Mouse (Mus musculus): Measurements from ENCODE around the gene Allc. TPM values are rescaled to one million over a fixed set of nuclear protein-coding genes. Genes with fewer than 3 reads are reported as not detected.

The Allc gene
- total and polyA plus RNA-seq, 3 experiments: 0.85 to 2.2 TPM; not detected in 1

GRCm38 (mm10) chr12:28551775-28552174 is 30.5 kb downstream of the Allc start:
- no peak for DNase-seq (ENCODE audit: low read depth, low spot score)
- no peaks in the 10 kb centered on the region for H3K4me1 ChIP-seq (ENCODE audit: control insufficient read depth in 1 of 2, insufficient read depth in 2 of 2, low read length in 2 of 2)

GRCm38 (mm10) chr12:28548887-28549286 is 33.4 kb downstream of the Allc start:
- Histone ChIP-seq H3K4me3 (ENCODE audit: control insufficient read depth in 1 of 2, insufficient read depth in 1 of 2, low read depth in 2 of 2, low read length in 2 of 2) (no peak overlapping the region), H3K27me3 (ENCODE audit: control insufficient read depth in 1 of 2, insufficient read depth in 2 of 2, low read length in 2 of 2) (no peaks in the 10 kb centered on the region), H3K9ac (ENCODE audit: control insufficient read depth, low read depth, low read length, poor library complexity, severe bottlenecking) (no peak overlapping the region), H3K4me1 (ENCODE audit: control insufficient read depth in 1 of 2, insufficient read depth in 2 of 2, low read length in 2 of 2) (no peaks in the 10 kb centered on the region), H3K79me2 (ENCODE audit: control insufficient read depth, insufficient read depth, low read length, poor library complexity) (no peaks in the 10 kb centered on the region), H3K36me3 (ENCODE audit: control insufficient read depth in 1 of 2, insufficient read depth in 2 of 2, low read length in 2 of 2) (no peaks in the 10 kb centered on the region), H3K9me3 (replicated peaks; ENCODE audit: insufficient read depth, low read length) (no peaks in the 10 kb centered on the region), H3K27ac (ENCODE audit: control insufficient read depth, low read depth, low read length) (no peak overlapping the region)
- no peak for TF ChIP-seq MYB (IDR thresholded peaks at IDR 0.05; ENCODE audit: low read depth, low read length)
- no peak for TF ChIP-seq NELFE (IDR thresholded peaks at IDR 0.05; ENCODE audit: low read depth, low read length)
- TF ChIP-seq MYC (IDR thresholded peaks at IDR 0.05; ENCODE audit: low read depth, low read length): no peak
- no peak for TF ChIP-seq EP300 (IDR thresholded peaks at IDR 0.05; ENCODE audit: low read depth in 1 of 2, low read length in 2 of 2)
- DNase-seq (ENCODE audit: low read depth, low spot score): no peak

More at GRCm38 (mm10) chr12:28551775-28552174, 30.5 kb downstream of the Allc start:
- no peak for TF ChIP-seq POLR2AphosphoS5 (IDR thresholded peaks at IDR 0.05; ENCODE audit: borderline replicate concordance, low read depth, low read length)
- no peak for TF ChIP-seq TBP (IDR thresholded peaks at IDR 0.05; ENCODE audit: low read depth, low read length)
- TF ChIP-seq MAX (IDR thresholded peaks at IDR 0.05; ENCODE audit: low read length): no peak
- no peak for TF ChIP-seq NELFE (IDR thresholded peaks at IDR 0.05; ENCODE audit: low read depth, low read length)
- no peak for TF ChIP-seq TCF12 (IDR thresholded peaks at IDR 0.05; ENCODE audit: low read depth, low read length)
- no peak for TF ChIP-seq POLR2AphosphoS2 (IDR thresholded peaks at IDR 0.05; ENCODE audit: low read length)
- TF ChIP-seq MAZ (IDR thresholded peaks at IDR 0.05; ENCODE audit: low read depth, low read length): no peak
- no peak for TF ChIP-seq UBTF (IDR thresholded peaks at IDR 0.05; ENCODE audit: borderline replicate concordance, insufficient read depth, low read depth, low read length)
- TF ChIP-seq TAL1 (IDR thresholded peaks at IDR 0.05; ENCODE audit: low read length): no peak
- no peak for TF ChIP-seq JUND (IDR thresholded peaks at IDR 0.05; ENCODE audit: low read depth, low read length)
- TF ChIP-seq MYB (IDR thresholded peaks at IDR 0.05; ENCODE audit: low read depth, low read length): no peak
- TF ChIP-seq CTCF (IDR thresholded peaks at IDR 0.05 in 2 of 3, conservative IDR thresholded peaks at IDR 0.05 in 1 of 3; ENCODE audit: control insufficient read depth in 1 of 3, insufficient read depth in 1 of 3, low read depth in 2 of 3, low read length in 3 of 3, poor library complexity in 1 of 3, severe bottlenecking in 1 of 3): no peak
- no peak for TF ChIP-seq ZNF384 (IDR thresholded peaks at IDR 0.05; ENCODE audit: low read depth, low read length)
- TF ChIP-seq MEF2A (IDR thresholded peaks at IDR 0.05; ENCODE audit: extremely low read depth, insufficient replicate concordance, low read depth, low read length, poor library complexity, severe bottlenecking): no peak
- TF ChIP-seq MYC (IDR thresholded peaks at IDR 0.05; ENCODE audit: low read depth, low read length): no peak
- no peak for TF ChIP-seq GATA1 (IDR thresholded peaks at IDR 0.05; ENCODE audit: low read depth, low read length)
- TF ChIP-seq E2F4 (IDR thresholded peaks at IDR 0.05; ENCODE audit: borderline replicate concordance, low read depth, low read length): no peak
- TF ChIP-seq CHD1 (IDR thresholded peaks at IDR 0.05; ENCODE audit: low read depth, low read length): no peak
- no peak for TF ChIP-seq ETS1 (IDR thresholded peaks at IDR 0.05; ENCODE audit: low read depth, low read length)
- TF ChIP-seq MAFK (IDR thresholded peaks at IDR 0.05; ENCODE audit: borderline replicate concordance, low read depth, low read length): no peak
- no peak overlapping the region for H3K4me3 ChIP-seq (ENCODE audit: control insufficient read depth in 1 of 2, insufficient read depth in 1 of 2, low read depth in 2 of 2, low read length in 2 of 2)
- H3K27ac ChIP-seq (ENCODE audit: control insufficient read depth, low read depth, low read length): no peak overlapping the region
- H3K9me3 ChIP-seq (replicated peaks; ENCODE audit: insufficient read depth, low read length): no peaks in the 10 kb centered on the region
- H3K9ac ChIP-seq (ENCODE audit: control insufficient read depth, low read depth, low read length, poor library complexity, severe bottlenecking): no peak overlapping the region
- no peaks in the 10 kb centered on the region for H3K79me2 ChIP-seq (ENCODE audit: control insufficient read depth, insufficient read depth, low read length, poor library complexity)
- no peaks in the 10 kb centered on the region for H3K27me3 ChIP-seq (ENCODE audit: control insufficient read depth in 1 of 2, insufficient read depth in 2 of 2, low read length in 2 of 2)
- no peaks in the 10 kb centered on the region for H3K36me3 ChIP-seq (ENCODE audit: control insufficient read depth in 1 of 2, insufficient read depth in 2 of 2, low read length in 2 of 2)

All from MEL (cell line).